Mouse (Mus musculus) adrenal gland, adult 2 months (tissue): ENCODE measurements around the gene Slit3. TPM values are rescaled to one million over a fixed set of nuclear protein-coding genes. Genes with fewer than 3 reads are reported as not detected.

Source experiments
- DNase-seq: peaks from one replicate; pipeline ENCODE4 v3.0.0; 2021
- polyA plus RNA-seq: library from polyadenylated mRNA; depleted of rRNA; stranded (reverse); fragments of >200 nt; gene quantifications from 2 replicates; pipeline ENCODE4 v1.2.3, GENCODE M21; 2012
- total RNA-seq, 2 experiments: library from RNA; stranded (reverse); gene quantifications; 2 replicates each; pipeline ENCODE4 v1.2.3; 2021

The Slit3 gene
- total and polyA plus RNA-seq, 3 experiments, result 27.5 to 46.9 (median 34.6) TPM

DNA sequence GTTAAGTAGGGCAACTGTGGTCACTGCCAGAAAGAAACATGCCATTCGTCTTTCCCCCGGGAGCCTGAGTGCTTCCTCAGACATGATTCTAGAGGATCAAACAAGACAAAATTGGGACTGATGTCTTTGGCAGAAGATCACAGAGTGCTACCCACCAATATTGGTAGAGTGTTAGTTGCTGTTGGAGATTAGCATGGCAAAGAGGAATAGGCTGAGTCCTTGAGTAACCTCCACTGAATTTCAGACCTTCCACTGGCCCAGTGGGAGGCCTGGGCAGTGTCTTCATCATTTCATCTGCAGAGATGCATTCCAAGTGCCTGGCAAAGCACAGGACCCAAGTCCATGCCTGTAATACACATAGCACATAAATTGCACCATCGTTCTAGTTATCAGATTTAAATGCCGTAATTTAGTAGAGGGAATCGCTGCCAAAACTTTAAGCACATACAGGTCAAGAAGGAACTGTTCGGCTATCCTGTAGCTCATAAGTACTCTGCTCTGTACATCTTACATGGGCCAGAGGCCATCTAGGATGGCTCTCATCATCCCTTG is 77.6 kb downstream of the Slit3 start:
- DNase-seq, result peak; percentile 47

DNA sequence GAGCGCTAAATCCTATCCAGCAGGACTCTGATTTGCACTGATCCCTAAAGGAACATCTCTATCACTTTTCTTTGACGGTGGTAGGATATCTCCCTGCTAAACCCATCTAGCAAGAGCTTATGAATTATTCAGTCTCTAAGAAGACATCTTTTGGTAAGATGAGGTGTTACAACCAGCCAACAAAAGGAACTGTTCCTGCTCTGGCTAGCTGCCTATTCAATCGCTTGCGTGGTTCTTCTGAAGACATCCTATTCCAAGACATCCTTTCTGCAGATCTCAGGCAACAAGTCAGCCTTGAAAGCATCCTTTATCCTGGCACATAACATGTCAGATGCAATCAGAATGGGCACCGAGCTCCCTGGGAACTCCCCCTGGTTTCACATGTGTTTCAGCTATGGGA is 81.3 kb downstream of the Slit3 start:
- DNase-seq, result no peak

DNA sequence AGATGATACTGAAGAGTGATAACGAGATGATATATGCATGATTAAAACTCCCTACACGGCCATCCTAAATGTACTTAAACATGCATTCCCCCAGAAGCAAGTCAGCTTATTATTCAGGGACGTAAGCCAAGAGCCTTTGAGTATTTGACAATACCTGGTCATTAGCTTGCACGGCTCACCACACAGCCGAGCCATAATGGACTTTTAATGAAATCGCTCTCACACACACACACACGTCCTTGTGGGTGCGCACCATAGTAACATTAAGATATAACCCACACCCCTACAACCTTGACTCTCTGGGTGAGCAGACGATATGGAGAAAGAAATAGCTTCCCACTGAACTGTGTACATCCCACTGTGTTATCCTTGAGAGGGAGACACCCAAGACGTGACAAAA is 82.6 kb downstream of the Slit3 start:
- DNase-seq, result no peak

DNA sequence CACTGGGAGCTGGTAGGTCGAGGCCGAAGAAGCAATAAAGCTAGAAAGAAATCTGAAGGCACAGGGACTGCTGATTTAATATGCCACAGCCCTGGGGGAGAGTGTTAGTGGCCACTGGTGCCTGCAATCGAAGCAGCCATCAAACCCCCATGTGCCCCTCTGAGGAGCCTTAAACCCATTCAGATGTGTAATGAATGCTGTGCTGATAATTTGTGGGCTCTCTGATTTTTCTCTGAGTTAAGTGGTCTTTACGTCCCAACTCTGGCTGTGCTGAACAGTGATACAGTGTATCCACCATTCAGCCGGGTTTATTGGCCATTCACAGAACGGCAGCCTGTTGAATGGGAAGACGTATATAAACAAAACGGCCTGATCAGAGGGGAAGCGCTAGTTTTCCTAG is 83.1 kb downstream of the Slit3 start:
- DNase-seq, result no peak

DNA sequence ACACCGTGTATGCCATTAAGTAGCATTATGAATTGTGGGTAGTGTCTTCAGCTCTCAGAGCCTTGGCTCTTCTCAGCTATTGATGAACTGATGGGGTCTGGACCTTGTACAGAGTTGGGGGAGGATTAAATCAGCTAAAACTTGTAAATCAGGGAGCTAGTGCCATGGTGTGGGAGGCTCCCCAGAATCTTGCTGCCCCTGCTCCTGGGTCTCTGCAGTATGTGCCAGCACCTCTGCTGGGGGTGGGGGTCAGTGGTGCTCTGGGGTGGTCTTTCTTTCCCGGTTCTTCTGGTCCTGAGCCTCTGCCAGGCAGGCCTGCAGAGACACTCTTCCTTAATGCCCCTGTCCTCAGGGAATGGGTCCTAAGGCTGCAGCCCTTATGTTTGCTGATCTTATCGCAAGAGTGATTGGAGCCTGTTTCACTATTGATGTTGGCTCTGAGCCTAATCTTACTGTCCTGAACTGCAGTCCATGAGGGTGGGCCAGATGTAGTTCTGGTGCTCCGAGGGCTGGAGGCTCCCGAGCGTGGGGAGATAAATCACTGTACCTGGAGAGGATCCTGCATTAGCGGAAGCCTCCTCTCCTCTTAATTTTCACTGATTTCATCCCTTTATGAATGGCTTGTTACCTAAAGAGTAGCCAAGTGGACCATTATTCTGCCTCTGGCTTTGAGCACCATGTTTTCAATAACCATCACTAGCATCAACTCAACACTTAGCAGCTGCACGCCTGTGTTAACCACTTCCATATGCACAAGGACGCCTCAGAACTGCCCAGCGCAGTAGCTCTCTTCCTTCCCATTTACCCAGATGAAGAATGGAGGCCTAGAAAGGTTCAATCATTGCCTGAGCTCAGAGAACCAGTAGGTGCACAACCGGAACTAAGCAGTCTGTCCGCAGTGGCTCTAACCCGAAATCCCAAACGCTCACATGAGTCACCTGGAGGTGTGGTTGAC is 90.0 kb downstream of the Slit3 start:
- DNase-seq, result no peak

DNA sequence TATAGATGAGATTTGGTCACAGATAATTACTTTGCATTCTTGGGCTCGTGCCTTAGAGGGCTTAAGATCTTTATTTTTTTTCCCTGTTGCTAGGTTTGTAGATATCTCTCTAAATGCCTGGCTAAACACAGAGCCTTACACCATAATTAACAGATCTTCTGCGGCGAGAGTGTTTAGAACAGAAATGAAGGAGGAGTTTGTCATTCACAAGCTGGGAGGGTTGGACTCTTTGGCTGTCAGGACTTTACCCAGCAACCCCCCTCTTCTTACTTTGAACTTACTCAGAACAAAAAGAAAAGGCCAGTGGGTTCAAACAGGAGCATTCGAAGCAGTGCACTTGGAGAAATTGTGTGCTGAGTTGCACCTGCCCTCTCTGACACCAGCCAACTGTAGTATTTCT is 103.0 kb downstream of the Slit3 start:
- no peak for DNase-seq

DNA sequence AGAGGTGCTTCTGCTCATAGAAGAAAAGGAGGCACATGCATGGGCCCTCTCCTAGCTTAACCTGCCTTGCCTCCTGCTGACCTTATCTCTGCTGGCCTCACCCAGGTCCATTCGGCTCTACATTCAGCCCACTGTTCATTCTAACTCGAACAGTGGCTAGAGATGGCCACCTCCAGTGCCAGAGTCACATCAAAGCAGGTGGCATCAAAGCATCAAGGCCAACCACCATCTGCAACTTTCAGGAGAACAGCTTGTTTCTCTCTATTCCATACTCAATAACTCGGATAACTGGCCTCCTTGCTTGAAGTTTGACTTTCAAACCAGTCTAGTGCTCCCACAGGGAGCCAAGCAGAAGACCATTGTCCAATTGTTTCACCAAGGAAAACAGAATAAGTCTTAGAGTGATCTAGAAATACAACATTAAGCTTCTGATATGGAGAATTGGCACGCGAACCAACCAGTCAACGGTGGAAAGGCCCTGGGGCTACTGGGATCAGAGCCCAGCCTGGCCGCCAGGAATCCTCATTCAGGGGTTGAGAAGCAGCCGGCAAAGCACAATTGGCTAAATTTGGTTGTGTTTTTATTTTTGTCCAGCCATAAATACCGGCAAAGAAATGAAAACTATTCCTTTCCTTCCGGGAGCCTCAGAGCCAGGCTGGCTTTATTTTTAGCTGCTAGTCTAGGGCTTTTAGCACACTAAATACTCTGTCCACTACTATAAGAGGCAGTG is 110.5 kb downstream of the Slit3 start:
- DNase-seq, result peak; percentile 44

DNA sequence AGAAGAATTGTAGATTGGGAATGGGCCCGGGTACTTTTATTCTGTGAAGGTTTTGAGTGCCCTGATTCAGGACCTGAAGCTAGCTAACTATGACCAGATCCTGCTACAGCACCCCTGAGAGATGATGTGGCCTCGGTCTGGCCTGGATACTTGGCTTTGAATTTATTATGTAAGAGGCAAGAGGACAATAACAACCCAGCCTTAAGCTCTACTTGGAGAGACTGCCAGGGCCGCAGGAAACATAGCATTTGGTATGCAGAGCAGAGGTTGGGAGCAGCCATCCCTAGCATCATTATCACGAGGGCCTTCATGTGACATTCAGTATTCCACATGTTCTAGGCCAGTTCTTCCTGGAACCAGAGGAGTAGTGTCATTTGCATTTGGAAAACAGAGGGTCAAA is 111.3 kb downstream of the Slit3 start:
- no peak for DNase-seq

DNA sequence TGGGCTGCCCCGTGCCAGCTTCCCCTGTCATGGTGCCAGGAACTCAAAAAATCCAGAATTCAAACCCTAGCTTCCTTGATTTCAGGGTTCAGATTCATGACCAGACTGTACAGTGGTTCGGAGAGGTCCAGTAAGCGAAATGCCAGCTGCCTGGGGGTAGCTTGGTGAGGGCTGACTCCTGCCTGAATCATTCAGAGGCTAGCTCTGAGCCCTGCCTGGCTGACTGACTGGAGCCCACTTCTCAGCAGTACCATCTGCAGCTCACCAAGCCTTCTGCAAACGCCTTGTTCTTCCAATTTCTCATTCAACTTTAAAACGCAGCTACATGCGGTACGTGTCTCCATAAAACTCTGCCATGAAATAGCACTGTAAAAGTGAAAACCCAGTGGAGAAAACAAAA is 120.4 kb downstream of the Slit3 start:
- no peak for DNase-seq

DNA sequence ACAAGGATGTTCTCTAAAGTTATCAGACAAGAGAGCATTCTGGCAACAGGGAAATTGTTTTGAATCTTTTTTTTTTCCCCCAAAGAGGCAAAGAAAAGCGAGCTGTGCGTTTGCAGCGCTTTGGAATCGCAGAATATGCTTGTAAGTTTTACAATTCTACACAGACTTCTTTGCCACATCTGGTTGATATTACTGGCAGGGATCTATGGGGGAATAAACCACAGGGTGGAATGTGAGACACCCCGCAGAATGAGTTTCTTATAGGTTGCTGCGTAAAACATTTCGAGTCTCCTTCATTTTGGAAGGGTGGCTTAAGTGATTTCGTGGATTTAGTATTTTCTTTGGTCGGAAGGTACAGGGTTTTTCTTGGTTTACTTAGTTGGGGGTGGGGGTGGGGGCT is 122.6 kb downstream of the Slit3 start:
- DNase-seq, result no peak

DNA sequence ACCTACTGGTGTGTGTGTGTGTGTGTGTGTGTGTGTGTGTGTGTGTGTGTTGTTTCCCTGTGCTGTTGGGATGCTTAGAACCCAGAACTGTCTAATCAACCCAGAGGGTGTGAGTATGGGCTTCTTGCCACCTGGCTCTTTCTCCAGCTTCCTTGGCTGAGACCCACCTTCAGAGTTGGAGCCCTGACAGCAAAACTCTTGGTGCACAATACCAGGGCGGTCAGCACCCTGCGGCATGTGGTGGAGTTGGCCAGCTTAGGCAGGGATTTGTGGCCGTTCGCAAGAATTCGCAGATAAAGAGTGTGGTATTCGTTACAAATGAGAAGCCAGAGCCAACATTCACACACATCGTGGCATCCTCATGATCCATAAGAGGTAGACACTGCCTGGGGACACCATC is 123.5 kb downstream of the Slit3 start:
- no peak for DNase-seq

DNA sequence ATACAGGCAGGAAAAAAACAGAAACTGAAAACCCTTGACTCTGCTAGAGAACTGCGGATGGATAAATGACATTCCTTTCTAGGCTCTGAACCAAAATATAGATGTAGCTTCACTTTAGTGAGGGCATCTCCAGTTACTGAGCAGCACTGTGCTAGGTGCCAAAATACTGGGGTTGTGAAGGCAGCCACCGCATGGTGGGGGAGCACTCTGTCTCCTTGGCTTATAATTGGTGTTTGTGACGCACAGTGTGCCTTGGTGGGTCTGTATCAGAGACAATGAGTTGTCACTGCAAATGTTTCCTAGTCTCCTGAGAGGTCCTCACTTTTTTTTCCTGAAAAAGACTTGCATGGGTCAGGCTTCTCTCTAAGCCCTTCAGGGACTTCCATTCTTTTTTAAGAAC is 125.6 kb downstream of the Slit3 start:
- no peak for DNase-seq

DNA sequence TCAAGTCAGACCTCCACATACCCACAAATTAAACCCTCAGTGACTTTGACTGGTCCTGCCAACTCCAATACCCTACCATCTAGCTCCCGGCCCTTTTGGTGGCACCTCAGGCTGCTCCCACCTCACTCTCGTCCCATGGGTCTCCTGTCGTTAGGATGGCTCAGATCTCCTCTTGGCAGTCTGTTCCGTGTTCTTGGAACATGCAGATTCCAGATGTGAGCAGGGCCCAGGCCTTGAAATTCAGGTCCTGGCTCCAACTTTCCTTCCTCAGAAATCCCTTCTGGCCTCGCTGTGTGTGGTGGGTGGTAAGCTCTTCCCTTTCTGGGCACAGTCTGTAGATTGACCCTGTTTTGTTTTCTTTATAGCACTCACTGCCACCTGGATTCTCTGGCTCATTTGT is 127.1 kb downstream of the Slit3 start:
- DNase-seq, result no peak

DNA sequence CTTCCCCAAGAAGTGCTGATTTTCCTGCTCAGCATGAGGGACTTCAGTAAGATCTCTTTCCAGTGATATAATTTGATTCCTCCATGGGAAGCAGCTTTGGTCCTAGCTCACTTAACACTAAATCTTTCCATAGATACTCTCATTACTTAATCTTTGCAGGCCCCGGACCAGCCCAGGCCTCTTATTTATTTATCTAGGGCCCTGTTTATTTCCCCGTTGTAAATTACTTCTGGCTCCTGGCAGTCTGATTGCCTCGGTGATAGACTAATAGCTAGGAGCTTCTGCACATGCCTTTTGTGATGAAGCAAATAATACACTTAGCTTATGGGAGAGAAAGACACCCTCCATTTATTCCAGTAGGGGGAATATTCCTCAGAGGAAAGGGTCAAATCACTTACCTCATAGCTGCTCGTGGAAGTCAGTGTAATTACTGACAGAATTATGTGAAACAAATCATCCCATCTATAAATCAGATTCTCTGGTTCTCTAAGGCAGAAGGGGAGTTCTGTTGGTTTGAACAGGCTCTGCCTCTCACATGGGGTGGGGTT is 129.9 kb downstream of the Slit3 start:
- no peak for DNase-seq

DNA sequence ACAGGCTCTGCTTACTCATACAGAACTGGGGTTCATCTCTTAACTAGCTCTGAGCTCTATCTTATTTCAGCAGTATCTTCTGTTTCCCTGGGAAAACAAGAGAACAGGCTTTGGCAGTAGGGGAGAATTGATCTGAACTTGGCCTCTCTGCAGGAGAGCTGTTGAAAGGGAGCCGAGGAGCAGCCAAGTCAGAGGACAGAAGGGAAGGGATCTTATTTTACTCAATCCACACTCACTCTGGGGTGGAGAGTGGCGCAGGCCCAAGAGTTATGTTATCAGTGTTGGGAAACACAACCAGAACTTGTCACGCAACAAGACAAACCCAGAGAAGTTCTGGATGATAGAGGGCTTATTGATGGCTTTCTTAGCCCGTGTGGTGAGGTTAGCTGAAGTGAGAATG is 130.9 kb downstream of the Slit3 start:
- DNase-seq, result peak; percentile 51

DNA sequence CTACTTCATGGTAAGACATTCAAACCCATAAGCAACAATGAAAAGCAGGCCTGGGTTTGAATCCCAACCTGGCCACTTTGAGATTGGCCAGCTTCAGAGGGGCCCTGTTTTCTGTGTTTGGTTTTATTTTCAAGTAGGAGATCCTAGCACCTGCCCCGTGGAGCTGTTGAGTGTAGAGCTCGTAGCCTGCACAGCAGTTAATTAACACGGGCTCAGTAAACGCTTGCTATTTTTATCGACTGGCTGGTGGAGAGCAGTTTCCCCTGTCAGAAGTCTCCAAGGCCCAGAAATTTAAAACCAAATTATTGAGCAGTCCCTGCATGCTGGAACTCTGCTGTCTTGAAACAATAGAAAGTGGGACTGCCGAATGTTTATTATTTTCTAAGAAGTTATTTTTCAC is 136.3 kb downstream of the Slit3 start:
- DNase-seq, result no peak

DNA sequence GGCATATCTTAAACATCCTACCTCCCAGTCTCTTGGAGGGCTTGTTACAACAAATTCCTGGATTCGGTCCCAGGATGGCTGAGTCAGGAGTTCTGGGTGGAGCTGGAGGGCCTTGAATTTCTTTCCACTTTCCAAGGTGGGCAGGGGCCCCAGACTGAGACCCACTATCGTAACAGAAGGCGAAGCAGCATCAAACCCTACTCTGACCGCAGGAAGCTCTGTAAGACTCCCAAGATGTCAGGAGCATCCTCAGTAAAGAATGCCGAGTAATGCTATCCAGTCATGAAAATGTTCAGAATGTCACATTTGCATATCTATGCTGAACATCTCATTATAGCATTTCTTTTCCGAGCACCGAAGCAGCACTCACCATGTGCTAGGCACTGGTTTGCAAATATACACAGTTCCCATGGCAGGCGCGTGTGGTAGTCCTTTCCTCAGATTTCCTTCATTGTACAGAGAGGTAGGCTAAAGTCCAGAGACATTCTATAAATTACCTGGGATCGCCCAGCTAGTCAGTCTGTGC is 140.6 kb downstream of the Slit3 start:
- peak; percentile 46 for DNase-seq

DNA sequence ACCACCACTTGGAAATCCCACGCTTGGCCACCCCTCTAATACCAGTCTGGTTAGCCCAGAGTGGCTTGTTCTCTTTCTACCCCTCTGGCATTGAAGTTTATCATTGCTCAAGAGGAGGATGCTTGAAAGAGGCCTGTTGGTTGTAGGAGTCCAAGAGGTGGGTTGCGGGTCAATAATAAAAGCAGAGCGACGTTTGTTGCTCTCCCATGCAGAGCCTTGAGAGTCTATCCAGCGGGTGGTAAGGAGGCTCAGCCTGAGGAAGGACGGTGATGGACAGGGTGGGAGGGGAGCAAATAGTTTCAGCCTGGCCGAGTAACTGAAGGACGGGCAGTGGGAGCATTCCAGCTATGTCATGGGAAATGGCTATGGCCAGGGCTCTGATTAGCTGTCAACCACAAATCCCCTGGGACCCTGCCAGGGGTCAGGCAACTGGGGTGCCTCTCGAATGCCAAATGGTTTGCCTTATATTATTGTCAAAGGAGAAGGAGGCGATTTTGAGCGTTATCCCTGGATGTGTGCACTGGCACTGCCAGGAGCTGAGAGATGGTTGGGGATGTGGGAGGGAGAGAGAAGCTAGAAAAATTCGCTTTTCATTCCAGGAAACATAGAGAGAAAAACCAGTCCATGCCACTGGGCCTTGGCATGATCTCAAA is 141.4 kb downstream of the Slit3 start:
- DNase-seq, result no peak

DNA sequence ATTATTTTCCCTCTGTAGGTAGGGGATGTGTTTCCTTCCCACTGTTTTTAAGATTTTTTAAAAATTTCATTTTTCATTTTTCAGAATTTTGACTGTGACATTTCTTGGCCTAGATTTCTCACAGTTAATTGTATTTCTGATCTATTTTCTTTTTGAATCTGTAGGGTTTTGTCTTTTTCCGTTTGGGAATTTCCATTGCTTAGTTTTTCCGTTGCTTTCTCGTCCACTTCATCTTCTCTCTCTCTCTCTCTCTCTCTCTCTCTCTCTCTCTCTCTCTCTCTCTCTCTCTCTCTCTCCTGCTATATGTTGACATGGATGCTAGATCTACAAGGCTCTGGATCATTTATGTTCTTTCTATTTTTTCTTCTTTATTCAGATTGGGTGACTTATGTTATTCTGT is 143.7 kb downstream of the Slit3 start:
- DNase-seq, result no peak

DNA sequence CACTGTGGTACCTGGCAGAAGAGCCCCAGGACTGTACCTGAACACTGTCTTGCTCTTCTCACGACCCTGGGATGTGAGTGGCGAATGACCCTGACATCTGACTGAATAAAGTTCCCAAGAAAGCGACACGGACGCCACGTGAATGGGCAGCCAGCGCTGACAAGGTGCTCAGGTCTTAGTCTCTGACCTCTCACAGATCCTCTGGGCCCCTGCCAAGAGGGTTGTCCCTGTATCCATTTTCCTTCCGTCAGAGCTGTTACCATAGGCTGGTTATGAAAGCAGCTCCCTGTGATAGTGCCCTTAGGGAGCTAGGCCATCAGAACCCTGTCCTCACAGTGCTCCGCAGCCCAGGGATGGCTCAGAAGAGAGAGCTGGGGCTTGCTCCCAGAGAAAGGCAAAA is 149.4 kb downstream of the Slit3 start:
- no peak for DNase-seq

DNA sequence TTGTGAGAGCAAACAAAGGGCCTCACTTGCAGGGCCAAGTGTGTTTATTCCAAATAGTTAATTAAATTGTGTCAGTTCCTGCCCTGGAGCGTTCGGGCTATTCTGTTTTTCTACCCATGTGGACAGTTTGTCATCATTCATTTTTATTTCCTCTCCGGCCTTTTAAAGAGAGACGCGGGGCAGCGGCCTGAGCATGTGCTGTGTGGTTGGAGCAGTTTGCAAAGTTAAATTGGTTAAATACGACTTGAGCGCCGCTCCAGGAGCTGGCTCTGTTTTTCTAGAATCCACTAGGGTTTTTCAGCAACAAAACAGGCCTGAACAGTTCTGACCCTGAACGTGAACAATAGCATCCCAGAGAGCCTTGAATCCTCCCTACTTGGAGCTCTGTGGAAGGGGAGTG is 152.4 kb downstream of the Slit3 start:
- peak; percentile 50 for DNase-seq

DNA sequence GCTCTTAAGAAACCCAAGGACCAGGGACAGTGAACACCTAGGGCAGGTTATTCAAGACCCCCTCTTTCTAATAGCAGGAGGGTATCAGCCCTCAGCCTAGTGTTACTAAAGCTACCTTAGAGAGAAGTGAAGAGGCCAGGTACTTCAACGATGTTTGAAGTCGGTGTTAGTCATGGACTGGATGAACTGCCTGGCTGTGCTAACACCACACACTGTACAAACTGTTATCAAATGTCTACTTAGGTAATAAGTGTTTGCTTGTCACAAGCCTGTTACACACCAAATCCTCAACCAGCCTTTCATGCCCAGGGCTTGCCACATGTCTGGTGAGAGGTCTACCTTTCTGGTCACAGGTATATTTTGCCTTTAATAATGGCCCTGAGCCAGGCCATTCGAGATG is 153.0 kb downstream of the Slit3 start:
- DNase-seq, result no peak
